Mouse (Mus musculus): ENCODE results near the gene St3gal2.
"Not testable (repeated sequence)": the region's sequence is repeated elsewhere in the genome, so short reads cannot be mapped to it uniquely, and the experiment has no call there.

Gene St3gal2

DNA sequence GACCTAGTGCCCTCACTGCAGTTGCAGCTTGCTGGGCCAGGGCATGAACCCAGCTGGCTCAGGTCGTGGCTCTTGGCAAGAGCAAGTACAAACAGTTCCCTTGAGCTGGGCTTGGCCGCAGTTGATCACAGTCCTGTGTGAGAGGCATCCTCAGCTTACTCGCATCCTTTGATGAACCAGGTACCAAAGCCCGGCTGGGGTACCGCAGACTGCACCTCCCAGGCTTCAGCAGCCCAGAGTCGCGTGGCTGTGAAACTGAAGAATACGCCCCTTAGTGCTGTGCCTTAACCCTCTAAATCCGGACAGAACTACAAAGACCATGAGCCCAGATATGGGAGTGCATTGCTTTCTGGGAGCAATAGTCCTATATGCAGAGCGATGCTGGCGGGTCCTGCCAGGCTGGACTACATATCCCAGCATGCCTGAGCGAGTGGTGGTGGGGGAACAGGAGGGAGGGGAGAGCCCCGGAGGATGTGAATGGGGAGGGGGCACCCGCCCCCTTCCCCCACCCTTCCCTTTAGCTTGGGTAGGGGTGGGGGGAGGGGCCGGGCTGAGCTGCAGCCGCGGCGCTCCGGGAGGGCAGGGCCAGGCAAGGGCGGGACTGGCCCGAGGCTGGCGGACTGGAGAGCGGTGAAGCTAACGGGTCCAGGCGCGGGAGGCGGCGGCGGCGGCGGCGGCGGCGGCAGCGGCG lies at the start of gene St3gal2:
Gene St3gal2, plus strand, starts transcription at position 582 of the 691 bp plus-strand sequence.
- peak; percentile 82 for DNase-seq

GRCm38 (mm10) chr8:110870501-110870900 lies 49.2 kb upstream of the St3gal2 start:
- DNase-seq = no peak

DNA sequence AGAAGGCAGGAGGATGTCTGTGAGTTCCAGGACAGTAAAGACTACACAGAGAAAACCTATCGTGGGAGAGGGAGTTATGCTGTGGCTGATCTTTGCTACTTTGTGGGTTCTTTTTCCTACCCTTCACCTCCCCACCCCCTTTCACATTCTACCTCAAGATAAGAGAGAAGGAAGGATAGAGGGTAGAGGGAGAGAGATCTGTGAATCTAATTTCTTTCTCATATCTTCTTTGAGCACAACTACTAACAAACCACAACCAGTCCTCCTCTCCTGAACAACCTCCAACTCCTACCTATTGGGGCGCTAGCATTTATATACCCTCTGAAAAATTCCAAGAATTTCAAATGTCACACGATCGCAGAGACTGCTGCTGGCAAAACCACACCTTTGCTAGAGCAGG lies 41.9 kb upstream of the St3gal2 start:
- no peak for DNase-seq

DNA sequence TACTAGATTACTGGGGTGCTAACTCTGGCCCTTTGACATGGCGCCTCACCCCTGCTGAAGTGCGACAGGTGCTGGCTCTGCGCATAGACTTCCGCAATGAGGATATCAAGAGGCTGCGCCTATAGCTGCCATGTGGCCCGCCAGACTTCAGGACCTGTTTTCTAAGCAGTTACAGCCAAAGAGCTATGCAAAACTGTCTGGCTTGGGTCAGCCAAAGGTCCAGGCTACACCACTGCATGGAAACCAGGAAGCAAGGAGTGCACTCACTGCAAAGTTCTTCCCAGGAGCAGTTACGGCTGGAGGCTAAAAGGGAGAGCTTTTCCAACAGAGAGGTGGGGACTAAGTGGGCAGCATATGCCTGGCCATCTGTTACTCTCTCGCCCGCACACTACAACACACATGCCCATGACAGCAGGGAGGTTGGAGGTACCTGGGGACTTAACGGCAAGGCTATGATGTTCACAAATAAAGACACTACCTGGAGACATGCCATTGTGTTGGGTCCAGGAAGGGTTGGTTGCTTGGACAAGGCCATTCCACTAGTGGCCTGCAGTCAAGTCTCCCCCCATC lies 37.9 kb upstream of the St3gal2 start:
- no peak for DNase-seq

- DNase-seq = no peak
Observed at GRCm38 (mm10) chr8:110883824-110884223, 35.9 kb upstream of the St3gal2 start.

DNA sequence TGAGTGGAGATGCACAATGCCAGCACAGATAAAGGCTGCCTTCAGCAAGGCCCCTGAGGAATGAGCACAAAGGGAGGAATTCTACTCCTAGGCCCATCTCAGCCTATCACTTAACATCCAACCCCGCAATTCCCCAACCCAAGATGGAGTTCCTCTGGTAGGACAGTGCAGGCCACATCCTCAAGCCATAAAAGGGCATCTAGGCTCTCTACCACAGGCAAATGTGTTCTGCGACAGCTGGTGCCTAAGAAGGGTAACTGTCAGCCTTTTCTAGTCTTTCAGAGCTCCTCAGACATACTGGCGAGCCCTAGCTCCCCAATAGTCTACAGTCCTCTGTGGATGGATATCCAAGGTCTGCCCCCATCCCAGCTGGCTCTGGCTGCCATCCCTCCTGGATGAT lies 33.1 kb upstream of the St3gal2 start:
- no peak for DNase-seq

DNA sequence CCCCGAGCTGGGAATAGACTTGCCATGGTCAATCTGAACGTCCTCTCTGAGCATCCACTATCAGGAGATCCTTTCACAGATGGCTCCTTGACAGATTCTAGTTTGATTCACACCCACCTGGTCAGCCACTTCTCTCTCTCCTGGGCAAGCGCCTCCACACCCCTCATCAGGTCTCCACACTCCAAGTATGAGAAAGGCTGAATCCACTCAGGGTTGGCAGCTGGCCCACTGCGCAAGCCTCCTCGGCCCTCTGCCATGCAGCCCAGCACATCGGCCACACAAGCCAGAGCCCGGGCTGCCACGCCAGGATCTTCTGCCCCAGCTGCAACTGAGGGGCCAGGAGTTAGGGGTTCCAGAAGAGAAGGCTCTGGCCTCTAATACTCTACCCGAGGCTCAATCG lies 32.2 kb upstream of the St3gal2 start:
- DNase-seq = no peak

- no peak for DNase-seq
Observed at GRCm38 (mm10) chr8:110888441-110888840, 31.3 kb upstream of the St3gal2 start.

DNA sequence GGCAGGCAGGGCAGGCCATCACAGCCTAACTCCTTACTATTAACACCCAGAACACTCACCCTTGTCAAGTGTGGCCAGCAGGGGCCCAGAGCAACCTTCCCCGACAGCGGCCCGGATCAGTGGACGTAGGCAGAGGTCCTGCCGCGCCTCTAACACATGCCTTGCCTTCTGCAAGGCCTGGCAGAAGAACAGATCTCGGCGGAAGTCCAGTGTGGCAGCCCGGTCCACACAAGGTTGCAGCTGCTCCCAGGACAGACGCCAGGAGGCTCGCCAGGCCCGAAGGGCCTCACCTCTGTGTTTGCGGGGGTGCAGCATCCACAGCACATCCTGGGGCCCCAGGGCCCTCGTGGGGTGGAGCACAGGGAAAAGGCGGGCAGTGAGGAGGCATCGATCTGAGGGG lies 30.9 kb upstream of the St3gal2 start:
- DNase-seq = no peak

DNA sequence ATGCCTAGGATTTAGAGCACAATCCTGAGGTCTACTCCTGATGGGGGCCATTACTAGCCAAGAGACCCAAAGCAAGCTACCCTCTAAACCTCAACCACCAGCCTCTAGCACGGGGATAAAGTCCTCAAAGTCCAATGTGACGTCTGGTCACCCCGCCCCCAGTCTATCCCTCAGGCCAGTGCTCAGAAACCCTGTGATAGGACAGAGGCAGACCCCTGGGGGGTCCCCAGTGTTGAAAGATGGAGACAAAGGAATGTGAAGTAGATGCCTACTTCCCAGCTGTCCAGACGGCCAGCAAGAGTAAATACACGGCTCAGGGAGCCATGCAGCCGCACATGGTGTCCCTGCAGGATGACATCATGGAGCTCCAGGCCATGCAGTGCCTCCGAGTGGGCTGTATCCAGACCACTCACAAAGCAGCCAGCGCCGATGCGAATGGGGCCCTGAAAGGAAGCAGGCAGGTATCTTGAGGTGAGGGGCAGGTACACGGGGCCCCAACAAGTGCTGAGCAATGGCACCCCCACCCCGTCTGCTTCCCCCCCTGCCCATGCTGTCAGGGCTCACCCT lies 29.7 kb upstream of the St3gal2 start:
- no peak for DNase-seq

DNA sequence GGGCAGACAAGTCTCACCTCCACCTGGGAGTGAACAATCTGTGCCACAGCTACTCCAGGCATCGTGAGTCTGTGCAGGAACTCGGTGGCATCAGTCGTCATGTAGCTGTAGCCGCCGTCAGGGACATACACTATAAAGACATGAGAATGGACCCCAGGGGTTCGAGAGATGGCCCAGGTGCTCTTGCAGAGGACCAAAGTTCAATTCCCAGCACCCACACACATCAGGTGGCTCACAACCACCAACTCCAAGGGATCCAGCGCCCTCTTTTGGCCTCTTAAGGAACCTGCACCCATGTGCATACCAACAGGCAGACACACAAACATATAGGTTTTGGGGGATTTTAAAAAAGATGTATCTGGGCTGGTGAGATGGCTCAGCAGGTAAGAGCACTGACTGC lies 27.7 kb upstream of the St3gal2 start:
- DNase-seq = no peak

GRCm38 (mm10) chr8:110892913-110893312 lies 26.8 kb upstream of the St3gal2 start:
- no peak for DNase-seq

DNA sequence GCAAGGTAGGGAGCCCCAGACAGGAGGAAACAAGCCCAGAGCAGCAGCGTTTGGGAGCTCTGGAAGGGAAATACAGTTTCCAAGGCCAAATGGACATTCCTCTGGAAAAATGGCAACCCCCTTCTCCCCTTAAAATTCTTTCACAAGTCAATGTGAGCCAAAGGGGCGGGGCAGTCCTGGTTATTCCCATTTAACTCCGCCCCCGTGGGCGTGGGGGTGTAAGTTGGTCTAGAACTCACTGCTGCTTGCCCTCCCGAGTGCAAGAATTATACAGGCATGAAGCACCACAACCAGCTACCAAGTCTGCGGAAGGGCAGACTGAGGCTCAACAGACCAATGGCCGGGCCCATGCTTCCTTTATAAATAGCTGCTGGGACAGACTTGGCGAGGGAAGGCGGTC lies 24.9 kb upstream of the St3gal2 start:
- no peak for DNase-seq

DNA sequence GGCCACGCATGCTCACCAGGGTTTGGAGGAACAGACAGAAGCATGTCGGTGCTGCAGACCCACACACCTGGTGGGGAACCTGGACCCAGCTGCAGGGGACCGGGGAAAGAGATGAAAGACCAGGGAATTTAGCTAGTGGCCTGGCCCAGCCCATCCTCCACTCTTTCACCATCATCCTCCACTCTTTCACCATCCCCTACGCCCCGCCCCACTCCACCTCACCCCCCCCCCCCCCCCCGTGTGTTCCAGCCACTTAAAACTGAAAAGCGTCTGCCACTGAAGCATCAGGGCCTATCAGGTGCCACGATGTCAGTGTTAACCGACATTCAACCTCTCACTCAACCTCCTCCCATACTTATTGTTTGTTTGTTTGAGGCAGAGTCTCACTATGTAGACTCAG lies 24.5 kb upstream of the St3gal2 start:
- DNase-seq = no peak

- DNase-seq = no peak
Observed at GRCm38 (mm10) chr8:110895812-110896211, 23.9 kb upstream of the St3gal2 start.

DNA sequence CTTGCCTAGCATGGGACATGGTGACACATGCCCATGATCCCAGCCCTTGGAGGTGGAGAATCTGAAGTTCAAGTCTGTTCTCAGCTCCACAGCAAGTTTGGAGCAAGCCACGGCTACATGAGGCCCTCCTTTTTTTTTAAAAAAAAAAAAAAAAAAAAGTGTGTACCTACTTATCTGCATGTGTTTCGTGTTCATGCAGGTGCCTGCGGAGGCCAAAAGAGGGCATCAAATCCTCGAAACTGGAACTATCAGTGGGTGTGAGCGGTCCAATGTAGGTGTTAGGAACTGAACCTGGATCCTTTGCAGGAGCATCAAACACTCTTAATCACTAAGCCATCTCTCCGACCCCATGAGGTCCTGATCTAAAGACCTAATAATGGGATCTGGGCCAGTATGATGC lies 22.2 kb upstream of the St3gal2 start:
- no peak for DNase-seq

DNA sequence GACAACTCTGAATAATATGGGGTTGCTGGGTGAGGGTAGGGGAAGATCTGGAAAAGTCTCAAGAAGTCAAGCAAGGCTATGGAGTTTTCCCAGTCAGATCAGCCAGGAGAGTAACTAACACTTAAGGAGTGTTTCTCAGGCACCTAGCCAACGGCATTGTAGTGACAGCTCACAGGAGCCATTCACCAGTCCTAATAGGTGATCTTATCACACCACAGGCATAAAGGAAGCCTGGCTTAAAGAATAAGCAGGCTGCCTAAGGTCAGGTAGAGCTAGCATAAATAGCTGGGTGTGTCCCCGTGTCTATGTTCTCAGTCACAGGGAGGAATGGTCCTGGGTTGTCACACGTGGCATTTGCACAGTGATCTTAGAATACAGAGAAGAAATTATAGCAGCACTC lies 18.7 kb upstream of the St3gal2 start:
- no peak for DNase-seq

GRCm38 (mm10) chr8:110901839-110902578 lies 17.7 kb upstream of the St3gal2 start, which contains the start of gene Fuk:
TSS of gene Fuk (minus strand) at chr8:110902488.
- DNase-seq = peak; percentile 81

DNA sequence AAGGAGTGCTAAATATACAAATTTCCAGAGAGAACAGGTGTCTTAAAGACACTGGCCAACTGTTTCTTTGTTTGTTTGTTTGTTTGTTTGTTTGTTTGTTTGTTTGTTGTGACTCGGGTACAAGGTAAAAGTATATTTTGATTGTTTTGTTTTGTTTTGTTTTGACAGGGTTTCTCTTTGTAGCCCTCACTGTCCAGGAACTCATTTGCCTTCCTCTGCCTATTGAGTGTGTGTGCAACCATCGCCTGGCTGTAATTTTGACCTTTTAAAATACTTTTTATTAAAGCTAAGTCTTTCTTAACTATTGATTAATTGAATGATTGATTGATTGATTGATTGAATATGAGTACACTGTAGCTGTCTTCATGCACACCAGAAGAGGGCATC lies 17.1 kb upstream of the St3gal2 start:
- DNase-seq = no peak

DNA sequence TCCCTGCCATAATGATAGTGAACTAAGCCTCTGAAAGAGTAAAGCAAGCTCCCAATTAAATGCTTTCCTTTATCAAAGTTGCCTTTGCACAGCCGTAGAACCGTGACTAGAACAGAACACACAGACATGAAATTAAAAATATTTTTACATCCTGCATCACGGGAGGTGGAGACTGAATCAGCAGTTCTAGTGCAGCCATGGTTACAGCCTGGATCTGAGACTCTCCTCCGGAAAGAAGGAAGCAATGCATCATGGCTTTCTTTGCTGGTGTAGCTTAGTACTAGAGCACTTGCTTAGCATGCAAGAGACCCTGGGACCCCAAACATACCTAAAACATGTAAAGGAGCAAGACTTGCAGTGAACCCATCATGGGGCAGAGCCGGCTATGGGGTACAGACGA lies 14.3 kb upstream of the St3gal2 start:
- no peak for DNase-seq

DNA sequence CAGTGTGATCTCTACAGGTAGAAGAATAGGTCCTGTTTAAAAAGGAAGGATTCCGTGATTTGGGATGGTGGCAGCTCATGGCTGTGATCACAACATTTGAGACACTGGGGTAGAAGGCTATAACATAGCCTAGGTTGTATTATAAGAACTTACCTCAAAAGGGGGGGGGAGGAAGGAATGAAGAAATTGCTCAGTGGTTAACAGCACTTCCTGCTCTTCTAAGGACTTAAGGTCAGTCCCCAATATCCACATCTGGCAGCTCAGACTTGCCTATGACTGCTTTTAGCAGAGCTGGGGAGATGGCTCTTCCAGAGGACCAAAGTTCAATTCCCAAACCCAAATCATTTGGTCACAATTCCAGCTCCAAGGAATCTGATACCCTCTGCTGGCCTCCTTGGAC lies 13.0 kb upstream of the St3gal2 start:
- DNase-seq = no peak

GRCm38 (mm10) chr8:110909850-110910249 lies 9.9 kb upstream of the St3gal2 start:
- not testable (repeated sequence) for DNase-seq

GRCm38 (mm10) chr8:110911576-110912570 lies 7.8 kb upstream of the St3gal2 start:
- DNase-seq = no peak
